In genomic region chr15:26276608-26277007, GRCm38 (mm10) we compare ENCODE assay signal across 19 mouse cellular contexts. TPM values are rescaled to one million over a fixed set of nuclear protein-coding genes. Genes with fewer than 3 reads are reported as not detected.
DNase-seq lines count a peak whose midpoint lies in the region; ATAC-seq and TF ChIP-seq lines count a peak whose summit lies in the region.
"Had no signal": no experiment of that assay in that cellular context is flagged by ENCODE, and none has a peak within 500 bp of the region (broad histone marks: within the 10 kb centered on the region; RNA-seq: fewer than 3 reads in every experiment).

No protein-coding gene starts in this region.

- H3K4me2 ChIP-seq in hindbrain, postnatal 0 days (ENCODE audit: low read depth, low read length): no peak overlapping the region
- H3K4me2 ChIP-seq in hindbrain, embryonic 16.5 days (ENCODE audit: low read length): no peak overlapping the region
- H3K4me2 ChIP-seq in midbrain, embryonic 14.5 days (ENCODE audit: low read length): no peak overlapping the region
- H3K4me2 ChIP-seq in forebrain, postnatal 0 days (ENCODE audit: low read depth): no peak overlapping the region
- H3K4me2 ChIP-seq: embryonic facial prominence, embryonic 12.5 days; hindbrain, embryonic 12.5 days; intestine, embryonic 15.5 days had no signal

- H3K36me3 ChIP-seq in hindbrain, postnatal 0 days (ENCODE audit: insufficient read depth, low read length): no peaks in the 10 kb centered on the region
- no peaks in the 10 kb centered on the region for H3K36me3 ChIP-seq in hindbrain, embryonic 16.5 days (ENCODE audit: control insufficient read depth, insufficient read depth, low read length)
- H3K36me3 ChIP-seq in midbrain, embryonic 14.5 days (ENCODE audit: control insufficient read depth, insufficient read depth, low read length): no peaks in the 10 kb centered on the region
- no peaks in the 10 kb centered on the region for H3K36me3 ChIP-seq in midbrain, embryonic 10.5 days
- H3K36me3 ChIP-seq in forebrain, postnatal 0 days (ENCODE audit: insufficient read depth): no peaks in the 10 kb centered on the region
- H3K36me3 ChIP-seq: embryonic facial prominence, embryonic 12.5 days; heart, embryonic 10.5 days; hindbrain, embryonic 12.5 days; intestine, embryonic 15.5 days had no signal

- H3K27me3 ChIP-seq in hindbrain, postnatal 0 days (ENCODE audit: insufficient read depth, low read length): no peaks in the 10 kb centered on the region
- H3K27me3 ChIP-seq in hindbrain, embryonic 16.5 days (replicated peaks; ENCODE audit: control insufficient read depth, insufficient read depth, low read length): no peaks in the 10 kb centered on the region
- no peaks in the 10 kb centered on the region for H3K27me3 ChIP-seq in midbrain, embryonic 14.5 days (ENCODE audit: control insufficient read depth, insufficient read depth, low read length)
- H3K27me3 ChIP-seq in midbrain, embryonic 10.5 days (ENCODE audit: low read depth, poor library complexity, severe bottlenecking): no peaks in the 10 kb centered on the region
- no peaks in the 10 kb centered on the region for H3K27me3 ChIP-seq in forebrain, postnatal 0 days (ENCODE audit: insufficient read depth, low read length)
- H3K27me3 ChIP-seq: embryonic facial prominence, embryonic 12.5 days; hindbrain, embryonic 12.5 days; intestine, embryonic 15.5 days had no signal

- H3K9me3 ChIP-seq in hindbrain, postnatal 0 days (ENCODE audit: low read length): no peaks in the 10 kb centered on the region
- H3K9me3 ChIP-seq in hindbrain, embryonic 16.5 days (ENCODE audit: control insufficient read depth, low read length): no peaks in the 10 kb centered on the region
- H3K9me3 ChIP-seq in midbrain, embryonic 14.5 days (ENCODE audit: control insufficient read depth, low read length): no peaks in the 10 kb centered on the region
- no peaks in the 10 kb centered on the region for H3K9me3 ChIP-seq in midbrain, embryonic 10.5 days (replicated peaks)
- no peaks in the 10 kb centered on the region for H3K9me3 ChIP-seq in forebrain, postnatal 0 days (ENCODE audit: low read length)
- H3K9me3 ChIP-seq: embryonic facial prominence, embryonic 12.5 days; heart, embryonic 10.5 days; hindbrain, embryonic 12.5 days; intestine, embryonic 15.5 days had no signal

- H3K27ac ChIP-seq in hindbrain, postnatal 0 days: no peak overlapping the region
- no peak overlapping the region for H3K27ac ChIP-seq in hindbrain, embryonic 16.5 days (ENCODE audit: low read depth, low read length)
- no peak overlapping the region for H3K27ac ChIP-seq in midbrain, embryonic 14.5 days (replicated peaks; ENCODE audit: low read depth, low read length)
- H3K27ac ChIP-seq in midbrain, embryonic 10.5 days (replicated peaks): no peak overlapping the region
- H3K27ac ChIP-seq in forebrain, postnatal 0 days (ENCODE audit: low read depth, low read length): no peak overlapping the region
- H3K27ac ChIP-seq: embryonic facial prominence, embryonic 12.5 days; heart, embryonic 10.5 days; hindbrain, embryonic 12.5 days; intestine, embryonic 15.5 days had no signal

- H3K4me3 ChIP-seq in hindbrain, postnatal 0 days (ENCODE audit: low read length): no peak overlapping the region
- no peak overlapping the region for H3K4me3 ChIP-seq in hindbrain, embryonic 16.5 days (ENCODE audit: low read length)
- no peak overlapping the region for H3K4me3 ChIP-seq in midbrain, embryonic 14.5 days (replicated peaks; ENCODE audit: low read depth, low read length)
- H3K4me3 ChIP-seq in midbrain, embryonic 10.5 days: no peak overlapping the region
- no peak overlapping the region for H3K4me3 ChIP-seq in forebrain, postnatal 0 days (ENCODE audit: low read depth, low read length)
- H3K4me3 ChIP-seq: embryonic facial prominence, embryonic 12.5 days; heart, embryonic 10.5 days; hindbrain, embryonic 12.5 days; intestine, embryonic 15.5 days had no signal

- WGBS in hindbrain, postnatal 0 days: 51% methylated on average over 5 of the region's 5 CpGs
- 56% methylated on average over 5 of the region's 5 CpGs for WGBS in hindbrain, embryonic 16.5 days
- 77% methylated on average over 5 of the region's 5 CpGs for WGBS in midbrain, embryonic 14.5 days
- WGBS in midbrain, embryonic 10.5 days: 95% methylated on average over 5 of the region's 5 CpGs
- 21% methylated on average over 5 of the region's 5 CpGs for WGBS in forebrain, postnatal 0 days

- H3K4me1 ChIP-seq in hindbrain, postnatal 0 days (ENCODE audit: insufficient read depth, low read length): no peaks in the 10 kb centered on the region
- no peaks in the 10 kb centered on the region for H3K4me1 ChIP-seq in hindbrain, embryonic 16.5 days (ENCODE audit: control insufficient read depth, insufficient read depth, low read depth, low read length)
- H3K4me1 ChIP-seq in midbrain, embryonic 14.5 days (ENCODE audit: control insufficient read depth, insufficient read depth, low read length): no peaks in the 10 kb centered on the region
- H3K4me1 ChIP-seq in midbrain, embryonic 10.5 days: no peaks in the 10 kb centered on the region
- H3K4me1 ChIP-seq in forebrain, postnatal 0 days (ENCODE audit: insufficient read depth): 0 out of 2 replicates have a peak, but pooled peaks cover 3% of the 10 kb centered on the region
- H3K4me1 ChIP-seq: embryonic facial prominence, embryonic 12.5 days; heart, embryonic 10.5 days; hindbrain, embryonic 12.5 days; intestine, embryonic 15.5 days had no signal

- no peak overlapping the region for H3K9ac ChIP-seq in hindbrain, postnatal 0 days (replicated peaks; ENCODE audit: low read length)
- H3K9ac ChIP-seq in hindbrain, embryonic 16.5 days (ENCODE audit: low read depth, low read length): no peak overlapping the region
- no peak overlapping the region for H3K9ac ChIP-seq in midbrain, embryonic 14.5 days (replicated peaks; ENCODE audit: low read length)
- no peak overlapping the region for H3K9ac ChIP-seq in forebrain, postnatal 0 days
- H3K9ac ChIP-seq: embryonic facial prominence, embryonic 12.5 days; hindbrain, embryonic 12.5 days; intestine, embryonic 15.5 days had no signal

- ATAC-seq in hindbrain, postnatal 0 days: no peak
- no peak for ATAC-seq in hindbrain, embryonic 16.5 days
- ATAC-seq in midbrain, embryonic 14.5 days (ENCODE audit: low FRiP score, low TSS enrichment): no peak
- peak; percentile 42; the same call in 1 of the 2 replicates for ATAC-seq in forebrain, postnatal 0 days
- ATAC-seq: intestine, embryonic 15.5 days had no signal

- no peak for TF ChIP-seq POLR2A in brain, embryonic 14.5 days (IDR thresholded peaks at IDR 0.05; ENCODE audit: borderline replicate concordance, extremely low read depth, insufficient read depth, insufficient read length, poor library complexity, severe bottlenecking)

- peak; percentile 15 for DNase-seq in hindbrain, postnatal 0 days (ENCODE audit: low spot score)
- DNase-seq in midbrain, embryonic 14.5 days: peak; percentile 11
- DNase-seq in midbrain, embryonic 10.5 days (ENCODE audit: low spot score): no peak
- peak; percentile 61 for DNase-seq in brain, embryonic 14.5 days (ENCODE audit: low read depth)
- peak; percentile 16 for DNase-seq in forebrain, postnatal 0 days
- no peak for DNase-seq in frontal cortex, adult 2 months (ENCODE audit: extremely low spot score in 1 of 2, low spot score in 1 of 2)
- DNase-seq: adrenal gland, postnatal 10 days; cerebellum, adult 11-12 months; cerebellum, adult 9-10 months; cerebellum, postnatal 25 days; gastrocnemius, postnatal 10 days; heart, adult 18-20 months; heart, postnatal 10 days; heart, postnatal 4 days had no signal

- no peak for TF ChIP-seq CTCF in hindbrain, postnatal 0 days (IDR thresholded peaks at IDR 0.05; ENCODE audit: low read depth)
- no peak for TF ChIP-seq CTCF in brain, embryonic 14.5 days (IDR thresholded peaks at IDR 0.05; ENCODE audit: borderline replicate concordance, extremely low read depth, insufficient read depth, insufficient read length)
- TF ChIP-seq CTCF in forebrain, postnatal 0 days (IDR thresholded peaks at IDR 0.05; ENCODE audit: low read depth): no peak

RNA-seq across cellular contexts. Expression of gene March11, which starts 32.2 kb away (rescaled TPM):
- total RNA-seq in hindbrain, postnatal 0 days (2014; rRNA removed): 8.2 and 11.5 TPM in 2 replicates
- 8.7 and 9.7 TPM in 2 replicates for polyA plus RNA-seq in hindbrain, postnatal 0 days (2015; fragmentation: Nextera tagmentation; extraction: Ambion mirVana)
- polyA plus RNA-seq in hindbrain, embryonic 16.5 days (2015; fragmentation: Nextera tagmentation; extraction: Ambion mirVana): 9.7 and 11.1 TPM in 2 replicates
- polyA plus RNA-seq in midbrain, embryonic 14.5 days (2014; fragmentation: Nextera tagmentation; extraction: Ambion mirVana): 6.1 and 8.1 TPM in 2 replicates
- polyA plus RNA-seq in midbrain, embryonic 10.5 days (2016; fragmentation: Nextera tagmentation; extraction: Ambion mirVana): 0.65 and 0.91 TPM in 2 replicates
- 6.4 and 10.5 TPM in 2 replicates for polyA plus RNA-seq in brain, embryonic 14.5 days (2012; rRNA removed)
- 3.6 and 3.7 TPM in 2 replicates for total RNA-seq in forebrain, postnatal 0 days (2014; rRNA removed)
- 5.4 and 7.4 TPM in 2 replicates for polyA plus RNA-seq in forebrain, postnatal 0 days (2015; fragmentation: Nextera tagmentation; extraction: Ambion mirVana)
- 9.9 and 10.9 TPM in 2 replicates for polyA plus RNA-seq in frontal cortex, adult 2 months (2012; rRNA removed)
- total RNA-seq: heart, adult 18-20 months; heart, postnatal 10 days had no signal

Comparison
In these comparisons a context has a peak if more than half of its experiments do, and no peak if none do; other contexts are left out.
1. DNase-seq: peak in hindbrain, postnatal 0 days (single experiment), midbrain, embryonic 14.5 days (single experiment), brain, embryonic 14.5 days (single experiment) and forebrain, postnatal 0 days (single experiment); none in midbrain, embryonic 10.5 days (single experiment) and frontal cortex, adult 2 months (0 of 2).